Mouse (Mus musculus): ENCODE data around the gene Ngfr. TPM values are rescaled to one million over a fixed set of nuclear protein-coding genes. Genes with fewer than 3 reads are reported as not detected.

Gene Ngfr
- polyA plus RNA-seq, 1 experiment from 2014 or later = 10.5 TPM

DNA sequence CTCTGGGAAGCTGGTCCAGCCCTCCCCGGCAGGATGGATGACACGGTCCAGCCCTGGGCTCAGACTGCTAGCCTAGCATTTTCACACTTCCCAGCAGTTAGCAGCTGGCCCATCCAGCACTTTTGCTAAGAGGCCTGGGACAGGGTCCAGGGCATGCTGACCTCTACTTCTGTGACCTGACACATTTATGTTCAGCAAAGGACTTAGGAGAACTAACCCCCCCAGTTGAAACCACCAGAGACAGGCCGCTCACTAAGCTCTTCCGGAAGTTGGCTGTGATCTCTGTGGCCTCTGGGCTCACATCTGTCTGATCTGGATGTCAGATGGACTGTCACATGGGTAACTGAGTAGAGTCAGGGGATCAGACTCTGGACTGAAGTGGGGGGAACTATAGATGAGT, 33.5 kb upstream of the Ngfr start:
- peaks cover 2% of the 10 kb centered on the region; the same call in 1 of the 2 replicates for H3K27me3 ChIP-seq (ENCODE audit: control insufficient read depth, insufficient read depth, low read length)
- no peaks in the 10 kb centered on the region for H3K9me3 ChIP-seq (ENCODE audit: control insufficient read depth, low read length)
- ATAC-seq (replicated peaks; ENCODE audit: low FRiP score) (no peak), DNase-seq (ENCODE audit: low spot score) (no peak)
- WGBS = 69% methylated on average over 4 of the region's 4 CpGs
- no peaks in the 10 kb centered on the region for H3K36me3 ChIP-seq (ENCODE audit: control insufficient read depth, insufficient read depth, low read length)
- no peak overlapping the region for H3K27ac ChIP-seq (ENCODE audit: low read depth, low read length)
- H3K9ac ChIP-seq (ENCODE audit: low read length) = no peak overlapping the region
- no peaks in the 10 kb centered on the region for H3K4me1 ChIP-seq (replicated peaks; ENCODE audit: control insufficient read depth, insufficient read depth, low read length)
- no peak overlapping the region for H3K4me2 ChIP-seq (ENCODE audit: low read depth, low read length, severe bottlenecking)
- no peak overlapping the region for H3K4me3 ChIP-seq (ENCODE audit: low read depth, low read length)

DNA sequence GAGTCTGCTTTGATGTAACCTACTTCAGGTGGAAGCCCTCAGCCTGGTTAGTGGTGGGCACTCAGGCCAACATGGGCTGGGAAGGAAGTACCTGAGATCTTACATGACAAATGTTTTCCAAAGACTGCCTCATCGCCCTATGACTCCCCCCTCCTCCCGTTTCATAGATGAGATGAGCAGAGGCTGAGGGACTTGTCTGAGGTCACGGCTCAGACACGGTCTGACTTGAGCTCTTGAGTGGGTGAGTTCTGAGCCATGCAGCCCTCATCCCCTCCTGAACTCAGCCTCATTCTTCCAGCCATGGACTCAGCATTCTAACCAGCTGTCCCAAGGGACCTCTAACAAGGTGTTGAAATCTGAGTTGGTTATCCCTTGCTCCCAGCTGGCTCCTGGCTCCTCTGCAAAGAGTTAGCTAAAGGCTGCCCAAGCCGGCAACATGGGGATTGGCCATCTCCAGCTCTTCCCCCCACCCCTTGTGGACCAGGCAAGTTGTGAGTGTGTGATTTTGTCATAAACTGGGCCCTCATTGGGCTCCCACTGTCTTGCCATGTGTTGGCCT, 32.4 kb upstream of the Ngfr start:
- no peak overlapping the region for H3K27ac ChIP-seq (ENCODE audit: low read depth, low read length)
- no peaks in the 10 kb centered on the region for H3K9me3 ChIP-seq (ENCODE audit: control insufficient read depth, low read length)
- no peak overlapping the region for H3K4me3 ChIP-seq (ENCODE audit: low read depth, low read length)
- no peak overlapping the region for H3K4me2 ChIP-seq (ENCODE audit: low read depth, low read length, severe bottlenecking)
- no peak for DNase-seq (ENCODE audit: low spot score)
- ATAC-seq (replicated peaks; ENCODE audit: low FRiP score) = no peak
- H3K36me3 ChIP-seq (ENCODE audit: control insufficient read depth, insufficient read depth, low read length) = no peaks in the 10 kb centered on the region
- peaks cover 2% of the 10 kb centered on the region; the same call in 1 of the 2 replicates for H3K27me3 ChIP-seq (ENCODE audit: control insufficient read depth, insufficient read depth, low read length)
- WGBS = 89% methylated on average over 5 of the region's 5 CpGs
- no peaks in the 10 kb centered on the region for H3K4me1 ChIP-seq (replicated peaks; ENCODE audit: control insufficient read depth, insufficient read depth, low read length)
- no peak overlapping the region for H3K9ac ChIP-seq (ENCODE audit: low read length)

- 83% methylated on average over 3 of the region's 3 CpGs for WGBS
- no peak overlapping the region for H3K9ac ChIP-seq (ENCODE audit: low read length)
- no peak overlapping the region for H3K4me2 ChIP-seq (ENCODE audit: low read depth, low read length, severe bottlenecking)
- H3K27ac ChIP-seq (ENCODE audit: low read depth, low read length) = no peak overlapping the region
- H3K9me3 ChIP-seq (ENCODE audit: control insufficient read depth, low read length) = no peaks in the 10 kb centered on the region
- no peak overlapping the region for H3K4me3 ChIP-seq (ENCODE audit: low read depth, low read length)
- no peaks in the 10 kb centered on the region for H3K4me1 ChIP-seq (replicated peaks; ENCODE audit: control insufficient read depth, insufficient read depth, low read length)
- H3K27me3 ChIP-seq (ENCODE audit: control insufficient read depth, insufficient read depth, low read length) = peaks cover 2% of the 10 kb centered on the region; the same call in 1 of the 2 replicates
- no peak for DNase-seq (ENCODE audit: low spot score)
- ATAC-seq (replicated peaks; ENCODE audit: low FRiP score) = no peak
- H3K36me3 ChIP-seq (ENCODE audit: control insufficient read depth, insufficient read depth, low read length) = no peaks in the 10 kb centered on the region
Measured at GRCm38 (mm10) chr11:95619081-95619480, 31.5 kb upstream of the Ngfr start.

- Histone ChIP-seq H3K4me1 (replicated peaks; ENCODE audit: control insufficient read depth, insufficient read depth, low read length) (no peaks in the 10 kb centered on the region), H3K27ac (ENCODE audit: low read depth, low read length) (no peak overlapping the region), H3K36me3 (ENCODE audit: control insufficient read depth, insufficient read depth, low read length) (no peaks in the 10 kb centered on the region), H3K27me3 (ENCODE audit: control insufficient read depth, insufficient read depth, low read length) (peaks cover 2% of the 10 kb centered on the region; the same call in 1 of the 2 replicates), H3K9me3 (ENCODE audit: control insufficient read depth, low read length) (no peaks in the 10 kb centered on the region), H3K9ac (ENCODE audit: low read length) (no peak overlapping the region), H3K4me3 (ENCODE audit: low read depth, low read length) (no peak overlapping the region), H3K4me2 (ENCODE audit: low read depth, low read length, severe bottlenecking) (no peak overlapping the region)
- ATAC-seq (replicated peaks; ENCODE audit: low FRiP score) = no peak
- DNase-seq (ENCODE audit: low spot score) = no peak
- WGBS = 60% methylated on average over 19 of the region's 19 CpGs
Measured at GRCm38 (mm10) chr11:95617785-95618465, 30.4 kb upstream of the Ngfr start.

- ATAC-seq (replicated peaks; ENCODE audit: low FRiP score) = no peak
- WGBS = 89% methylated on average over 8 of the region's 8 CpGs
Measured at GRCm38 (mm10) chr11:95614739-95615138, 27.2 kb upstream of the Ngfr start.

DNA sequence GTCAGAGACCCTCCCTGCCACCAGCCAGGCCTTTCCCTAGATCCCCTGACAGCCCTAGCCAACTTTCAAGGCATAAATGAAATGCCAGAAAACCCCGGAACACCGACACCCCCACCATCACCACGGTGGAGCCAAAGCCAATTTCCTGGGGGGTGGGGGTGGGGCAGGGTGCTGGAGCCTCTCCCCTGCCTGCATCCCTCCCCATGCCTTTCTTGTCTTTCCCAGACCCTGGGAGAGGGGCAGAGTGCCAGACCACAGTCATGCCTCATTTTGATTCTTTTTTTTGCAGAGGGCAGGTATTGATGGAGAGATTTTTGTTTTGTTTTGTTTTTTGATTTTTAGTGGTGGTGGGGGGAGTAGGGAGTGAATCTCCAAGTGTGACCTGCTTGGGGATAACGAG, 23.7 kb upstream of the Ngfr start:
- 32% methylated on average over 4 of the region's 4 CpGs for WGBS

More at GRCm38 (mm10) chr11:95614739-95615138, 27.2 kb upstream of the Ngfr start:
- no peak overlapping the region for H3K27ac ChIP-seq (ENCODE audit: low read depth, low read length)
- no peak for DNase-seq (ENCODE audit: low spot score)
- no peaks in the 10 kb centered on the region; the same call in 1 of the 2 replicates for H3K27me3 ChIP-seq (ENCODE audit: control insufficient read depth, insufficient read depth, low read length)
- H3K4me2 ChIP-seq (ENCODE audit: low read depth, low read length, severe bottlenecking) = no peak overlapping the region
- H3K9ac ChIP-seq (ENCODE audit: low read length) = no peak overlapping the region
- H3K9me3 ChIP-seq (ENCODE audit: control insufficient read depth, low read length) = no peaks in the 10 kb centered on the region
- H3K4me1 ChIP-seq (replicated peaks; ENCODE audit: control insufficient read depth, insufficient read depth, low read length) = no peaks in the 10 kb centered on the region
- no peak overlapping the region for H3K4me3 ChIP-seq (ENCODE audit: low read depth, low read length)
- H3K36me3 ChIP-seq (ENCODE audit: control insufficient read depth, insufficient read depth, low read length) = no peaks in the 10 kb centered on the region

GRCm38 (mm10) chr11:95610391-95610902, 22.9 kb upstream of the Ngfr start:
- ATAC-seq (replicated peaks; ENCODE audit: low FRiP score) = no peak
- H3K4me3 ChIP-seq (ENCODE audit: low read depth, low read length) = no peak overlapping the region
- DNase-seq (ENCODE audit: low spot score) = no peak
- peak overlapping the region; percentile 16; the same call in 1 of the 2 replicates for H3K4me2 ChIP-seq (ENCODE audit: low read depth, low read length, severe bottlenecking)
- H3K27me3 ChIP-seq (ENCODE audit: control insufficient read depth, insufficient read depth, low read length) = no peaks in the 10 kb centered on the region
- no peaks in the 10 kb centered on the region for H3K36me3 ChIP-seq (ENCODE audit: control insufficient read depth, insufficient read depth, low read length)
- H3K9me3 ChIP-seq (ENCODE audit: control insufficient read depth, low read length) = no peaks in the 10 kb centered on the region
- H3K27ac ChIP-seq (ENCODE audit: low read depth, low read length) = no peak overlapping the region
- H3K9ac ChIP-seq (ENCODE audit: low read length) = no peak overlapping the region
- no peaks in the 10 kb centered on the region for H3K4me1 ChIP-seq (replicated peaks; ENCODE audit: control insufficient read depth, insufficient read depth, low read length)
- 19% methylated on average over 15 of the region's 15 CpGs for WGBS

More for the DNA sequence above, 23.7 kb upstream of the Ngfr start:
- Histone ChIP-seq H3K27me3 (ENCODE audit: control insufficient read depth, insufficient read depth, low read length) (no peaks in the 10 kb centered on the region), H3K4me3 (ENCODE audit: low read depth, low read length) (no peak overlapping the region), H3K36me3 (ENCODE audit: control insufficient read depth, insufficient read depth, low read length) (no peaks in the 10 kb centered on the region), H3K4me2 (ENCODE audit: low read depth, low read length, severe bottlenecking) (no peak overlapping the region), H3K9me3 (ENCODE audit: control insufficient read depth, low read length) (no peaks in the 10 kb centered on the region), H3K27ac (ENCODE audit: low read depth, low read length) (no peak overlapping the region), H3K4me1 (replicated peaks; ENCODE audit: control insufficient read depth, insufficient read depth, low read length) (no peaks in the 10 kb centered on the region), H3K9ac (ENCODE audit: low read length) (no peak overlapping the region)
- DNase-seq (ENCODE audit: low spot score) (no peak), ATAC-seq (replicated peaks; ENCODE audit: low FRiP score) (no peak)

DNA sequence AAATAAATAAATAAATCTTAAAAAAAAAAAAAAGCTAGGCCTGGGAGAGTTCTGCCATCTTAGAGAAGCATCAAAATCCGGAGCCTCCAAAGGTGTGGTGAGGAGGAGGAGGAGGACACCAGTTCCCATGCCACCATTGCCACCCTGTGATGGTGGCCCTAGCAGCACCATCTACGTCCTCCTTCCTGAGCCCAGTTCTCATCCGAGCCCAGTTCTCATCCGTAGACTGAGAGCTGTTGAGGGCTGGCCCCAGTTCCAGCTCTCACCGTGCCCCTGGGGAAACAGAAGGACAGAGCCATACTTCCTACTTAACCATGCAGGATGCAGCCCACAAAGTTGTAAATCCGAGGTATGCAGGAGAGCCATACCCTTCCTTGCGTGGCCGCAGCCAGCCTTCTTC, 22.4 kb upstream of the Ngfr start:
- no peak for DNase-seq (ENCODE audit: low spot score)
- H3K9me3 ChIP-seq (ENCODE audit: control insufficient read depth, low read length) = no peaks in the 10 kb centered on the region
- 50% methylated on average over 8 of the region's 8 CpGs for WGBS
- no peak overlapping the region for H3K9ac ChIP-seq (ENCODE audit: low read length)
- no peak overlapping the region for H3K27ac ChIP-seq (ENCODE audit: low read depth, low read length)
- H3K4me1 ChIP-seq (replicated peaks; ENCODE audit: control insufficient read depth, insufficient read depth, low read length) = no peaks in the 10 kb centered on the region
- H3K27me3 ChIP-seq (ENCODE audit: control insufficient read depth, insufficient read depth, low read length) = no peaks in the 10 kb centered on the region
- ATAC-seq (replicated peaks; ENCODE audit: low FRiP score) = no peak
- H3K36me3 ChIP-seq (ENCODE audit: control insufficient read depth, insufficient read depth, low read length) = no peaks in the 10 kb centered on the region
- H3K4me3 ChIP-seq (ENCODE audit: low read depth, low read length) = no peak overlapping the region
- H3K4me2 ChIP-seq (ENCODE audit: low read depth, low read length, severe bottlenecking) = peak overlapping the region; percentile 16; the same call in 1 of the 2 replicates

Measured in forebrain, embryonic 11.5 days (tissue).